ENCODE assay signal across 9 mouse cellular contexts in the genomic region with DNA sequence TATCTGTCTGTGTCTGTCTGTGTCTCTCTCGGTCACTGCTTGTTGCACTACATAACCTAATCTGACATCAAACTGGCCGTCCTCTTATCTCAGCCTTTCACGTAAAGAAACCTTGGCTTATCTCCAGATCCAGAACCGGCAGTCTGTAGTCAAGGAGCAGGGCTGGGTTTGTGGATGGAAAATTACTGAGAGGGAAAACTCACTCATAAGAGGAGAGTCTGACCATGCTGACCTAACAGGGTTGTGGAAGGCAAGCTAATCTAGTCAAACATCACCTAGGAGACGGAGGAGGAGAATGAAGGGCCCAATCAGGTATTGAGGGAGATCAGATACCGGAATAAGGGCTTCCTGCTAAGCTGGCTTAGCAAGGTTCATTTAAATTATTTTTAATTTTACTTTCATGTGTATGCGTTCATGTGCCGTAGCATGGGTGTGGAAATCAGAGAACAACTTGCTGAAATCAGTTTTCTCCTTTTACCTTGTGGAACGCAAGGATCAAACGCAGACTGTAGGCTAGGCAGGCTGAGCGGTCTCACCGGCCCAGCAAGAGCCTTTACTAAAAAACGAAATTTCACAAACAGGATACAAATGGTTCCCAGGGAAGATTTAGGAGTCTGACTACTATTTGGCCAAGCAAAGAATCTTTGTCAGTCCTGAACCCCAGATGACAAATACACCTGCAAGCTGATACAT. TPM values are rescaled to one million over a fixed set of nuclear protein-coding genes. Genes with fewer than 3 reads are reported as not detected.
DNase-seq lines count a peak whose midpoint lies in the region; ATAC-seq and TF ChIP-seq lines count a peak whose summit lies in the region.
"Had no signal": no experiment of that assay in that cellular context is flagged by ENCODE, and none has a peak within 500 bp of the region (broad histone marks: within the 10 kb centered on the region; RNA-seq: fewer than 3 reads in every experiment).

No protein-coding gene starts in this region.

- no peak overlapping the region for H3K9ac ChIP-seq in midbrain, embryonic 11.5 days (ENCODE audit: low read length)
- H3K9ac ChIP-seq in midbrain, postnatal 0 days (replicated peaks; ENCODE audit: low read length, poor library complexity, severe bottlenecking), result no peak overlapping the region
- no peak overlapping the region for H3K9ac ChIP-seq in stomach, embryonic 14.5 days (replicated peaks; ENCODE audit: low read depth, low read length)

- H3K9me3 ChIP-seq in midbrain, embryonic 11.5 days (ENCODE audit: control insufficient read depth, low read length), result no peaks in the 10 kb centered on the region
- no peaks in the 10 kb centered on the region for H3K9me3 ChIP-seq in midbrain, postnatal 0 days (ENCODE audit: low read length)
- no peaks in the 10 kb centered on the region for H3K9me3 ChIP-seq in stomach, embryonic 14.5 days (ENCODE audit: control insufficient read depth, low read depth, low read length)

- H3K4me3 ChIP-seq in midbrain, embryonic 11.5 days (ENCODE audit: low read depth, low read length), result no peak overlapping the region
- H3K4me3 ChIP-seq in midbrain, postnatal 0 days (ENCODE audit: low read depth, low read length), result no peak overlapping the region
- no peak overlapping the region for H3K4me3 ChIP-seq in stomach, embryonic 14.5 days (ENCODE audit: low read depth, low read length)

- H3K27me3 ChIP-seq in midbrain, embryonic 11.5 days (ENCODE audit: control insufficient read depth, insufficient read depth, low read length), result no peaks in the 10 kb centered on the region
- no peaks in the 10 kb centered on the region for H3K27me3 ChIP-seq in midbrain, postnatal 0 days (ENCODE audit: insufficient read depth, low read length)
- no peaks in the 10 kb centered on the region for H3K27me3 ChIP-seq in stomach, embryonic 14.5 days (ENCODE audit: control insufficient read depth, insufficient read depth, low read length)

- no peak overlapping the region for H3K27ac ChIP-seq in midbrain, embryonic 11.5 days (ENCODE audit: low read depth, low read length)
- H3K27ac ChIP-seq in midbrain, postnatal 0 days (ENCODE audit: low read depth, low read length), result no peak overlapping the region
- no peak overlapping the region; the same call in 1 of the 2 replicates for H3K27ac ChIP-seq in stomach, embryonic 14.5 days (ENCODE audit: low read length)
- H3K27ac ChIP-seq: macrophage had no signal

- H3K4me1 ChIP-seq in midbrain, embryonic 11.5 days (ENCODE audit: control insufficient read depth, insufficient read depth, low read length), result peaks cover 4% of the 10 kb centered on the region
- H3K4me1 ChIP-seq in midbrain, postnatal 0 days (ENCODE audit: insufficient read depth, low read length), result no peaks in the 10 kb centered on the region
- peaks cover 4% of the 10 kb centered on the region; the same call in 1 of the 2 replicates for H3K4me1 ChIP-seq in stomach, embryonic 14.5 days (ENCODE audit: control insufficient read depth, insufficient read depth, low read length)

- no peak overlapping the region for H3K4me2 ChIP-seq in midbrain, embryonic 11.5 days
- no peak overlapping the region for H3K4me2 ChIP-seq in midbrain, postnatal 0 days (ENCODE audit: low read depth, low read length, poor library complexity, severe bottlenecking)
- no peak overlapping the region for H3K4me2 ChIP-seq in stomach, embryonic 14.5 days (replicated peaks; ENCODE audit: low read depth, low read length)

- ATAC-seq in cerebellum, adult (ENCODE audit: insufficient number of reproducible peaks, low FRiP score, low TSS enrichment), result peak; percentile 70; the same call in 1 of the 2 replicates
- ATAC-seq in midbrain, embryonic 11.5 days (ENCODE audit: low FRiP score), result no peak
- no peak for ATAC-seq in midbrain, postnatal 0 days (ENCODE audit: low FRiP score)
- peak; percentile 90 for ATAC-seq in stomach, embryonic 14.5 days (ENCODE audit: insufficient number of reproducible peaks, insufficient read depth, low FRiP score, low read depth)
- ATAC-seq in megakaryocyte, adult 5-6 weeks (ENCODE audit: poor library complexity, severe bottlenecking), result no peak

- no peak for TF ChIP-seq CTCF in midbrain, postnatal 0 days (IDR thresholded peaks at IDR 0.05)

- DNase-seq in cerebellum, postnatal 4 days (ENCODE audit: low spot score in 2 of 2), result no peak
- peak; percentile 73 for DNase-seq in midbrain, embryonic 11.5 days (ENCODE audit: low spot score, missing footprints)
- no peak for DNase-seq in midbrain, postnatal 0 days (ENCODE audit: low spot score)
- DNase-seq in kidney, postnatal 10 days, result peak; percentile 26
- DNase-seq in gastrocnemius, postnatal 4 days (ENCODE audit: low spot score in 2 of 2), result no peak

- 58% methylated on average over 13 of the region's 13 CpGs for WGBS in midbrain, embryonic 11.5 days
- 35% methylated on average over 13 of the region's 13 CpGs for whole genome bisulfite sequencing in midbrain, postnatal 0 days
- WGBS in stomach, embryonic 14.5 days, result 52% methylated on average over 13 of the region's 13 CpGs

- no peaks in the 10 kb centered on the region for H3K36me3 ChIP-seq in midbrain, embryonic 11.5 days (ENCODE audit: control insufficient read depth, insufficient read depth, low read length)
- no peaks in the 10 kb centered on the region for H3K36me3 ChIP-seq in midbrain, postnatal 0 days (ENCODE audit: insufficient read depth, low read length)
- no peaks in the 10 kb centered on the region for H3K36me3 ChIP-seq in stomach, embryonic 14.5 days (ENCODE audit: control insufficient read depth, insufficient read depth, low read length)

RNA-seq across cellular contexts. Expression of a gene that starts 12.1 kb away (rescaled TPM):
- 8.5 and 9.1 TPM in 2 replicates for polyA plus RNA-seq in midbrain, embryonic 11.5 days (2014; fragmentation: Nextera tagmentation; extraction: Ambion mirVana)
- total RNA-seq in midbrain, postnatal 0 days (2014; rRNA removed), result 20.1 and 24.8 TPM in 2 replicates
- polyA plus RNA-seq in midbrain, postnatal 0 days (2015; fragmentation: Nextera tagmentation; extraction: Ambion mirVana), result 16.7 and 22.1 TPM in 2 replicates
- polyA plus RNA-seq in stomach, embryonic 14.5 days (2014; fragmentation: Nextera tagmentation; extraction: Ambion mirVana), result 7.3 and 8.1 TPM in 2 replicates
- not detected in 2 replicates for total RNA-seq in megakaryocyte, adult 5-6 weeks (2015)
- total RNA-seq in megakaryocyte, adult 5-6 weeks (2017), result not detected in 2 replicates
- 1 to 10 TPM; 1.8 to 2.0 TPM for total RNA-seq in gastrocnemius, postnatal 4 days (2021)

RNA-seq across cellular contexts. Expression of a gene that starts 14.6 kb away (rescaled TPM):
- 57.1 and 64.3 TPM in 2 replicates for polyA plus RNA-seq in midbrain, embryonic 11.5 days (2014; fragmentation: Nextera tagmentation; extraction: Ambion mirVana)
- 31.0 and 43.6 TPM in 2 replicates for total RNA-seq in midbrain, postnatal 0 days (2014; rRNA removed)
- polyA plus RNA-seq in midbrain, postnatal 0 days (2015; fragmentation: Nextera tagmentation; extraction: Ambion mirVana), result 21.6 and 23.6 TPM in 2 replicates
- polyA plus RNA-seq in stomach, embryonic 14.5 days (2014; fragmentation: Nextera tagmentation; extraction: Ambion mirVana), result 66.1 and 70.3 TPM in 2 replicates
- total RNA-seq in megakaryocyte, adult 5-6 weeks (2015), result 71.4 and 76.5 TPM in 2 replicates
- total RNA-seq in megakaryocyte, adult 5-6 weeks (2017), result 93.7 and 102 TPM in 2 replicates
- total RNA-seq in gastrocnemius, postnatal 4 days (2021), result 10 to 100 TPM; 59.5 to 67.5 TPM

RNA-seq across cellular contexts. Expression of a gene that starts 37.1 kb away (rescaled TPM):
- polyA plus RNA-seq in midbrain, embryonic 11.5 days (2014; fragmentation: Nextera tagmentation; extraction: Ambion mirVana), result 77.8 and 79.9 TPM in 2 replicates
- total RNA-seq in midbrain, postnatal 0 days (2014; rRNA removed), result 14.8 and 16.9 TPM in 2 replicates
- 41.3 and 45.6 TPM in 2 replicates for polyA plus RNA-seq in midbrain, postnatal 0 days (2015; fragmentation: Nextera tagmentation; extraction: Ambion mirVana)
- polyA plus RNA-seq in stomach, embryonic 14.5 days (2014; fragmentation: Nextera tagmentation; extraction: Ambion mirVana), result 67.4 and 69.8 TPM in 2 replicates
- total RNA-seq in megakaryocyte, adult 5-6 weeks (2015), result 47.5 and 61.0 TPM in 2 replicates
- total RNA-seq in megakaryocyte, adult 5-6 weeks (2017), result 61.3 and 69.6 TPM in 2 replicates
- total RNA-seq in gastrocnemius, postnatal 4 days (2021), result 10 to 100 TPM; 44.6 to 46.7 TPM

Comparison
In these comparisons a context has a peak if more than half of its experiments do, and no peak if none do; other contexts are left out.
1. DNase-seq: peak in midbrain, embryonic 11.5 days (single experiment) and kidney, postnatal 10 days (single experiment); none in cerebellum, postnatal 4 days (0 of 2), midbrain, postnatal 0 days (single experiment) and gastrocnemius, postnatal 4 days (0 of 2).
2. ATAC-seq: peak in cerebellum, adult (single experiment) and stomach, embryonic 14.5 days (single experiment); none in midbrain, embryonic 11.5 days (single experiment), midbrain, postnatal 0 days (single experiment) and megakaryocyte, adult 5-6 weeks (single experiment).